Mouse (Mus musculus) cerebellum, adult (tissue): ENCODE results near the gene Rapgef1.

Experiments
- ATAC-seq: cut with Nextera tagmentation; 2 replicates; pipeline ENCODE4 v1.9.2; 2017; ENCODE audit warnings: mild to moderate bottlenecking, moderate library complexity, mixed read lengths; ENCODE audit not compliant: insufficient number of reproducible peaks, low FRiP score, low TSS enrichment

Gene Rapgef1

DNA sequence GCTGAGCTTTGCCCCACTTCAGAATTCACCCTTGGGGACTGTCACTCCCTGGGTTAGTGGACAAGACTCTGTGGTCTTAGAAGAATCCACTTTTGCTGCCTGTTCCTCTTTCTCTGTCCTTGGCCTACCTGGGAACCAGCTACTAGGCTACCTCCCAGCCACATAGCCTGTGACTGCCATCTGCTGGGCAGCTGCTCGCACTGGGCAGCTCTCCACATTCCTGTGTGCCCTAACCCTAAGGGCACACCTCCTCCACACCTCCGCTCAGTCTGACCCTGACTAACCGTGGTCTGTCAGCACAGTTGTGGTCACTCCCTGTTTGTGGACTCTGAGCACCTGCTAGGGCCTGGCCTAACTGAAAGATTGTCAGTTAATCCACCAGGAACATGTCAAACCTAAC, 112.0 kb downstream of the Rapgef1 start:
- ATAC-seq: 0 out of 2 replicates have a peak, but pooled peaks have one; percentile 36

DNA sequence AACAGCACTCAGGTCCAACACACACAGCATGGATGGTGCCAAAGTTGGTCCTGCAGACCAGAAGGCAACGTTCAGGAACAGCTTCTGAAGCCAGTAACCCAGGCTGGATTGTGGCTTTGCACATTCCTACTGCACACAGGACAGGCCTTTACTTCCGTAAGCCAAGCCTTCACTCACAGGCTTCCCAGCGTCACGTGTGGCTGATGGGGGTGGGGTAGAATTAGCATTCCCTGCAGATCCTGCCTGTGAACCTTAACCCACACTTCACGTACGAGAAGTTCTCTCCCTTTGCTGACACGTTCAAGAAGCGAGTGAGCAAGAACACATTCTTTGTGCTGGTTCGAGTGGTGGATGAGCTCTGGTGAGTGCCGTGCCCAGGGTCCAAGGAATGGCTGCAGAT, 113.0 kb downstream of the Rapgef1 start:
- ATAC-seq: no peak

DNA sequence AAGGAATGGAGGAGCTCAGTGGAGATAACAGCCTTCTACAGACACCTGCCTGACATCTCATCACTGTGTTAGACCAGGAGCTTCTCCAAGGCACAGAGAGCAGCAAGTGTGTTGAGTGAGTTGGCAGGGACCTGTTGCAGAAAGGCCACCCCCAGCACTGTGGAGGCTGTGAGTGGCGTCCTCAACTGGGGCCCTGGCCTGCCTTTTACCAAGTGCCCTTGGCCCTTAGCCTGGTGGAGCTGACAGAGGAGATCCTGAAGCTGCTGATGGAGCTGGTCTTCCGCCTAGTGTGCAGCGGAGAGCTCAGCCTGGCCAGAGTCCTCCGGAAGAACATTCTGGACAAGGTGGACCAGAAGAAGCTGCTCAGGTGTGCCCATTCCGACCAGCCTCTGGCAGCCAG, 113.8 kb downstream of the Rapgef1 start:
- ATAC-seq: no peak

DNA sequence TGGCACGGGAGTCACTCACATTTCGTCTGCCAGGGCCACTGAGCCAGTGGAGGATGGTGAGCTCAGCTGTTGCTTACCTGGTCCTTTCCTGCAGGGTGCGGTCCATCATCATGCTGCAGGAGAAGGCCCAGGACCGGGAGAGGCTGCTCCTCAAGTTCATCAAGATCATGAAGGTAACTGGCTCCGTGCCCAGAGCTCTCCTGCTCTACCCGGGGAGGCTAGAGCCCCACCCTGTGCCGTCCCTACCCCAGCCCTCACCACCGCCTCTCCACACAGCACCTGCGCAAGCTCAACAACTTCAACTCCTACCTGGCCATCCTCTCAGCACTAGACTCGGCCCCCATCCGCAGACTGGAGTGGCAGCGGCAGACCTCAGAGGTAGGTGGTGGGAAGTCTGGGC, 116.2 kb downstream of the Rapgef1 start:
- no peak for ATAC-seq

DNA sequence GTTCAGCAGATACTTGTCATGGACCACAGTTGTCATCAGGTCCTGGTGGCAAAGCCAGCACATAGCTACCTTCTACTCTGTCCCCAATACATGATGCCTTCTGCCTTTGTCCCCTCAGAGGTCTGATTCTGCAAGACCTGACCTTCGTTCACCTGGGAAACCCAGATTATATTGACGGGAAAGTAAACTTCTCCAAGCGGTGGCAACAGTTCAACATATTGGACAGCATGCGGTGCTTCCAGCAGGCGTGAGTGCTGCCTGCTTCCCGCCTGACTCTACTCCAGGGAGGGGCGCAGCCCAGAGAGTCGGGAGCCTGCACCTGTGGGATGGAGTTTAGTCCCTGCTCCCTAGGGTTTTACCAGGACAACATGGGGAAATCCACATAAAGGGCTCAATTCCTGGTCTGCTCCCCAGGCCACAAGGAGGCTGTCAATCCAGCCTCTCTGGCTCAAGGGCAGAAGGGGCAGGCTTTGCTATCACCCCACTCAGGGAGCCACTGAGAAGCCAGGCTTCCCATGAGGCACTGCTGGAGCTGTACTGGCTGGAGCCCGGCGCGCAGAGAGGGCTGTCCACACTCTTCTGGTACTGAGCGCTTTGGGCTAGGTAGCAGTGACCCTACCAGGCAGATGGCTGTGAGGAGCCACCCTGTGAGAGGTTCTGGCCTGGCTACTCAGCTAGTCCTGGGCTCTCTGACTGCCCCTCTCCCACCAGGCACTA, 117.8 kb downstream of the Rapgef1 start:
- ATAC-seq: no peak

DNA sequence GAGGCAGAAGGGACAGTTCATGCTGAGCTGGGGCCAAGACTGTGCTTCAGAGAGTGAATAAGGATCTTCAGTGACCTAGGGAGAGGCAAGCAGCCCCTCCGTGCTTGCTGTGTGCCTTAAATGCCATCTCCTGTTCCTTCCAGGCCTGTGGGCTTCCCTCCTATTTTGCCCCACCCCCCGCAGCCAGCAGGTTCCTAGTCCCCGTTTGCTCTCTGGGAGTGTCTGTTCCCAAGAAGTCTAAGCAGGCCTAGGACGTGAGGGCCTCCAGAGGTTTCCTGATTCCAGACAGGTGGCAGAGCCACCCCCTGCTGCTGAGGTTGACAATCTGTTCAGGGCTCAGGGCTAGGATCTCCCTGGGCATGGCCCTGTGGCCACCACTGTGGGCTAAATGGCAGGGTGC, 119.3 kb downstream of the Rapgef1 start:
- ATAC-seq: no peak

DNA sequence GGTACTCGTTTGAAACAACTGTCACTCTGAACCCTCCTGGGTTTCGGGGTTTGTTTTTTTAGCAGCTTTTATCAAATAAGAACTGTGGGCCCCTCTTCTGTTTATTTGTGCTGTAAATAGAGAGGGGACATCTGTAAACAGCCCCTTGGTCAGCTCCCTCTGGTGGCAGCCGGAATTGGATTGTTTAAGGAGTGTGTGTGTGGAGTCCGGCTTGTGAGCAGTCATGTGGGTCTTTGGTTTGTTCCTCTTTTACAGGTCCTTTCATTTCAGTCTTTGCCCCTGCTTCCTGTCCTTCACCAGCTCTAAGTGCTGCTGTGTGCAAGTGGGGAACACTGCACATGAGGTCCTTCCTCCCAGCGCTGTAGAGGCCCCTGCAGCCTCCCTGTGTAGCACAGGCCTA, 119.8 kb downstream of the Rapgef1 start:
- ATAC-seq: no peak

DNA sequence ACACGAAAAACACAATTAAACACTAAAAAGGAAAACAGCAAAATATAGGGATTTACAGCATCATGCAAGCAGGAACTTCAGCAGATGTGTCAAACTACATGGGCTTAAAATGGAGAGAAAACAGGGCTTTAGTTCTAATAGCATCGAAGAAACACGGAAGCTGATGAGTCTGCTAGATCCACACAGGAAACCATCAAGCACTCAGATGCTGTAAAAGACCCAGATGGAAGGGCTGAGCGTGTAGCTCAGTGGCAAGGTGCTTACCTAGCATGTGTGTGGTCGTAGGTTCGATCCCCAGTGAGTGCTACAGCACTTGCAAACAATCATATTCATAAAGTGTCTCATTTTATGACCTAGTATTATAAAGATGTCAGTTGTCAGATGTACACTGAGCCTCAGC, 121.7 kb downstream of the Rapgef1 start:
- ATAC-seq: no peak

DNA sequence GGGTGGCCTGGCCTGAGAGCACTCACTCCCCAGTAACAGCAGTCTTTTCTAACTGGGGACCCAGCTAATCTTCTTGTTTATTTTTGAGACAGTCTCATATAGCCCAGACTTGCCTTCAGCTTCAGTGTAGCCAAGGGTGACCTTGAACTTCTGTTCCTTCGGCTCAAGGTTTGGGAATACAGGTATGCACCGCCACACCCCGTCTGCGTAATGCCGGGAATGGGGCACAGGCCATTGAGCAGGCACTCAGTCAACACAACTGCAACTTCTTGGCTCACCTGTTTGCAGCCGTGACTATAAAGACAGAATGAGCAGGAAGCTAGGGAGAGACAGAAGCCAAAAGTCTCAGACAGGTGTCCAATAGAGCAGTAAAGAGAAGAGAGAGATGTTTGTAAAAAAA, 124.7 kb downstream of the Rapgef1 start:
- no peak for ATAC-seq

DNA sequence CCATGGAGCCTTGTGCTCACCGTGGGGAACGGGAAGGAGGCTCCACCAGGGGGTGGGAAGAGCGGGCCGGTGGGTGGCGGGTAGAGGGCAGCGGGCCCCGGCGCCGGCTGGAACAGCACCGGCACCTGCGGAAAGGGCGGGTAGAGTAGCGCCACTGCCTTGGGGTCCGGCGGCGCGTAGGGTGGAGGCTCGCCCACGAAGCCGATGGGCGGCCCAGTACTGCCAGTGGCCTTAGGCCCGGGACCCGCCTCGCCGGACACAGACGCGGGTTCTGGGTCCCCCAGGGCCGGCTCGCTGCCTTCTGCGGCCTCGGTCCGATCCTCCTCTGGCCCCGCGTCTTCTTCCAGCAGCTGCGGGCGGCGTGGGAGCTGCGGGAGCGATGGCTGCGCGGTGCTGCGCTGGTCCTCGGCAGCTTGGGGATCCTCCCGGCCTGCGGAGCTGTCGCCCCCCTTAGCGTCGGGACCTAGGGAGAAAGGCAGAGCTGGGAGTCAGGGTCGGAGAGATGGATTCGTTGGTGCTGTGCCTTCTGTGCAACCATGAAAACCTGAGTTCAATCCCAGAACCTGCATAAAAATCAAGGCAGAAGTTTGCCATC, 127.8 kb downstream of the Rapgef1 start:
- ATAC-seq: no peak

DNA sequence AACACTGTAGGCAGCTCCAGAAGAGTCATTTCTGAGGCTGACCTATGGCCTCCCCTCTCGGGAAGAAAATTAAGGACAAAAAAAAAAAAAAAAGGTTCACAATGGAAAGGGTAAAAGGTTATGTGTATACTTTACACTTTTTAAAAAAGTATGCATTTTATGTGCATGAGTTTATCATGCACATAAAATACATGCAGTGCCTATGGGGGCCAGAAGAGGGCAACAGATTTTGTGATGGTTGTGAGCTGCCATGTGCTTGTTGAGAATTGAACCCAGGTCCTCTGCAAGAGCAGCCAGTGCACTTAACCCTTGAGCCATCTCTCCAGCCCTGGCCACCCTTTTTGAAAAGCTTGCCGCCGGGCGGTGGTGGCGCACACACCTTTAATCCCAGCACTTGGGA, 128.3 kb downstream of the Rapgef1 start:
- ATAC-seq: no peak

DNA sequence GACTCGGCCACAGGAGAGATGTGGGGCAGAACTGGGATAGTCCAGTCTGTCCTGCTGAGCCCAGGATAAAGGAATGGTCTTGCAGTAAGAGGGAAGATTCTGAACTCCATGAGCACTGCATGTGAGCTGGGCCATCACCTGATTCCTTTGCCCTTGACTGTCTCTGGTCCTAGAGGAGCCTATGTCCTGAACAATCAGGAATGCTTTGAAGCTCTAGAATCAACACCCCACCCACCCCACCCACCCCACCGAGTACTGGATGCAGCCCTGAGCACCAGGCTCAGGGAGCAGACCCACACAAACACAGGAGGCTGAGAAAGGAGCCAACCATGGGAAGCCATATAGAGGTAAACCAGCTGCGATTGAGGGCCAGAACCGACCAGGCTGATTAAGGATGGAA, 129.0 kb downstream of the Rapgef1 start:
- ATAC-seq: no peak

DNA sequence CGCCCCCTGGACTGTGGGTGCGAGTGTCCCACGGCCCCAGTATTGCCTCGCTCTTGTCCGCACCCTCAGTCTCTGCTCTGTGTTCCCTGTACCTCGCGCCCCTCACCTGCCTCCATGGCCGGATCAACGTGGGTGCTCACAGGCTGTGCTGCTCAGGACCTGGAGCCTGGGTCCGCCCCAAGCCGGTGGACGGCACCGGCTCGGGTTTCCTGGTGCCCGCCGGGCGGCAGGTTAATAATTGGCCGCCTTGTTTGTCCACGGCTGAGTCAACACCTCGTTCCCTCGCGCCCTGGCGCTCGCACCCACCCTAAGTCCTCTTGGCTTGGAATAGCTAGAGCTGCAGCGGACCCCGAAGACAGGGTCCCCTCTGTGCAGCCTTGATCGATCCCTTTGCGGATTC, 132.0 kb downstream of the Rapgef1 start, which contains the start of gene Gm13420:
Gene Gm13420, minus strand, starts transcription at position 189 of the 400 bp plus-strand sequence.
- no peak for ATAC-seq

DNA sequence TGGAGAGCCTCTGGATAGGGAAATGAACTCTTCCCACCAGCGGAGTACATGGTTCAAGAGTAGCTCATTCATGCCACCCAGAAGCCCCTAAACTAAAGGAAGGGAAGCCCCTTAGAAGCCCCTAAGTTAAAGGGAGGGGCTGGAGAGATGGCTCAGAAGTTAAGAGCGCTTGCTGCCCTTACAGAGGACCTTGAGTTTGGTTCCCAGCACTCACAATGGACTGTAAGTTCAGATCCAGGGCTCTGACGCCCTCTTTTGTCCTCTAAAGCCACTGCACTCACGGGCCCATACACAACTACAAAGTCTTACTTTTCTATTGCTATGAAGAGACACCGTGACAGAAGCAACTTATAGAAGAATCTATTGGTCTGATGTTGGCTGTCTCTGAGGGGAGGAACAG, 132.9 kb downstream of the Rapgef1 start:
- no peak for ATAC-seq

DNA sequence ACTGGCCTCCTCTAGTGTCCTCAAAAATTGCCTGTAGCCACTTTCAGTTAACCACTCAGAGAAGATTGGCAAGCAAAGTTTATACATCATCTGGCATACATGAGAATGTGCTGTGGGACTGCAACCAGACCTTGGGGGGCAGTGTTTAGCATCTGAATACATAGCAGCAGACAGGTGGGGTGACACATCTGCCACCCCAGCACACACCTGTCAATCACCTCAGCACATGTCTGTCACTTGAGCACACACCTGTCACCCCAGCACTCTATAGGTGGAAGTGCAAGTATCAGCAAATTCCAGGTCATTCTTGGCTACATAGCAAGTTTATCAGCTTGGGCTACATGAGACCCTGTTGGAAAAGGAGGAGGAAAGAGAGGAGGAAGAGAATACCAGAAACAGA, 136.2 kb downstream of the Rapgef1 start:
- no peak for ATAC-seq

DNA sequence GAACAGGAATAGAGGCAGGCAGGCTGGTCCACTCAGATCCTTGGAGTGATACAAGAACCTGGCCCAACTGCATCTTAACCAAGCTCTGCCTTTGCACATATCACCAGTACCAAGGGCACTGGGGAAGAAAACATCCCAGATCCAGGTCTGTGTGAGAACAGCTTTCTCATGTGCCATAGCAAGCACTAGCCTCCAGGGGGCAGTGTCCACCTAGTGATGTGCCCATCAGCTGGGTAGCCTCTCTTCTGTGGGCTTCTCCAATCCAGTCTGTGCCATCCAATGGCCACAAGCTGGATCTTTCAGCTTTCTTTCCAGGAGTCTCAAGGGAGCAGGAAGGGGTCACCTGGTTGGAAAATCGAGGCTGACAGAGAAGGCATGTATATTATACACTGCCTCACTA, 145.3 kb downstream of the Rapgef1 start:
- peak; percentile 58; the same call in 1 of the 2 replicates for ATAC-seq

DNA sequence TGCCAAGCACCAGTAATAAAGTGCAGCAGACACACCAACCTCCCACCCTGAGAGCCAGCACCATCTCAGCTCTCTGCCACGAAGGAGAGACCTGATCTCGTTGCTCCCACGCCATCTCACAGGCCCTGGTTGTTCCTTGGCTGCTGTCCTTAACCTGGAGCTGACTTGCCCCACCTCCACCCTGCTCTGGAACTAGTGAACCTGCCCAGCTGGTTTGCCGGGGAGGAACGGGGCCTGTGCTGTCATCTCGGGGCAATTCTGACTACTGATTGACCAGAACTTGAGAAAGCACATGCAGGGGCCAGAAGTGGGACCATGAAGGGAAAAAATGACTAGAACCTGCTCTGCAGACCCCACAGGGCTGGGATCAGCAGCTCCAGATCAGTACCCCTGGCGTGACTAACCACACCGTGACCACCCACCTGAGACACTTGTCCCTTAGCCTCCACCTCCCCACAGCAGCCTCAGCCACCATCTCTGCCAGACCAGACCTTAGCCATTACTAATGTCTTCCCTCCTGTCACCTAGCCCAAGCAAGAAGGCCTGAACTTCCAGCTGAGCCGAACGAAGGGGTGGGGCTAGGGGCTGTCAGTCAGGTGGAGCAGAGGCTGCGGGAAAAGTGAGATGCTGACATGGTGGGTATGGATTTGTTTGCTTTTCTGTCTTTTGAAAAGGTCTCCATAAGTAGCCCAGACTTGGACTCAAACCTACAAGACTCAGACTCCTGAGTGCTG, 148.6 kb downstream of the Rapgef1 start:
- ATAC-seq: no peak

DNA sequence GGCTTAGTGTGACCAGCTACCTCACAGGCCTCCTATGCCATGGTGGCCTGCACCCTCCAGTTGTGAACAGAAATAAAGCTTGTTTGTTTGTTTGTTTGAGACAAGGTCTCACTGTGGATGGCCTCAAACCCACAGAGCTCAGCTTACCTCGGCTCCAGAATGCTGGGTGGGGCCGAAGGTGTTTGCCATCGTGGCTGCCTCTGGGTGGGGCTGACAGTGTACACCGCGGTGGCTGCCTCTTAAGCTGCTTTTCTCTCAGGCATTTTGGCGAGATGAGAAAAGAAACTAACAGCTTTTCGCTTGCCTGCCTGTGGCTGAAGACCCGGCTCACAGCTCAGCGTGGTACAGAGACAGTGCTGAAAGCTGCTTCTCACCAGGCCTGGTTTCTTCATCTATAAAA, 149.4 kb downstream of the Rapgef1 start:
- no peak for ATAC-seq

DNA sequence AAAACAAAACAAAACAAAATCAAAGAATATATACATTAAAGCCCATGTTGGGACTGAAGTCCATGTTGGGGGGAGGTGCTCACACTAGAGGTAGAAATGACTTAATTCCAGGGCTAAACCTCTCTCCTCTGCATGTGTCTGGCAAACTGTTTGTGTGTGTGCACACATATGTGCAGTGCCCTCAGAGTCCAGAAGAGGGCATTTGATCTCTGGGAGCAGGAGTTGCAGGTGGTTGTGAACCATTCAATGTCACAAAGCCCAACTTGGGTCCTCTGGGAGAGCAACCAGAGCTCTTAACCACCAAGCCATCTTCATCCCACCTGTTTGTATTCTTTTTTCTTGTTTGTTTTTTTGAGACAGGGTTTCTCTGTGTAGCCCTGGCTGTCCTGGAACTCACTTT, 150.6 kb downstream of the Rapgef1 start:
- ATAC-seq: no peak

DNA sequence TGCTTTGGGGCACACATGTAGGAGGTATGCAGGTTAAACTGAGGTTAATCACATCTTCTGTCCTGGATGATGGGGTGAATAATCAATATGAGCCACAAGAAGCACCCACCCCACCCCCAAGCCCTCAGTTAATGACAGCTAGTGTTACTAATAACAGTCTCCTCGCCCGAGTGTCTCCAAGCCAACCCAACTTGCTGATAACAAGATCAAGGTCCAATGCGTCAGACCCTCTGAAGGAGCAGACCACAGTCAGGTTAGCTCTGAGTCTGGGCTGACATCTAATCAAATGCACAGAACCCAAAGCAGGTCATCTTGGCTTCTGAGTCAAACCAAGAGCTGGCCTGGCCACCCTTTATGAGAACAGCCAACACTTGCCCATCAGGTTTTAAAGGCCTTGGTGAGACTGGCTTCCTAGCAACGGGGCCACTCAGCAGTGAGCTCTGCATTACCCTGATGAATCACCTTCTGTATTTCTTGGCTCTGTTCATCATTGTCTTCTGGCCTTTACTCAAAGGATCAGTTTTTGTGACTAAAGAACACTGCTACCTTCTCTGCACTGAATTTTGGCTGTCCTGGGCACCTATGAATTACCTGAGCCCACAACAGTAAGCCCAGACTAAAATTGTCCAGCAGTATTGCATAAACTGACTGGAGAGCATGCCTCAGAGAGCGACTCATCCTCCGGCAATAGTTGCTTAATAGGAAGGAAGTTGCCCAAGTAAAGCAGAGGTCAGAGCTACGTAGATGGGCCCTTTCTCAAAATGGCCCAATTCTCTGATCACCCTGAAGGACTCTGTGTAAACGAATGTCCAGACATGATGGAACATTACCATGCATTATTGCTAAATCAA, 152.3 kb downstream of the Rapgef1 start:
- no peak for ATAC-seq

DNA sequence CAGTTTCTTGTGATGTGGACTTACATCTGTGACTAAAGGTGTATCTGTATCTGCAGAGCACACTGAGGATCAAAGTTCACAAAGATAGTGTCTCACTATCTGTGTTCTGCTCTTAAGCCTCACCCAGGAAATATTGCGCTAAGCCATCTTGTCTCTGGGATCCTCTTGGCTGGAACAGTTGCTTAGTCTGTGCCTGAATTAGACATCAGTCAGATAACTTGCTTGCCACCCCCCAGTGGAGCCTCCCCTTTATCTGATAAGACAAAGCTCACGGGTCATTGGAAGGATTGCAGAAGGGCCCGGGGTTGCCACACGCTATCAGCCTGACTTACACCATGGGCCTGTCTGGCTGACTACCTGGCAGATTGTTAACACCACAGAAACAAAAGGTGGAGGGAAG, 153.8 kb downstream of the Rapgef1 start:
- ATAC-seq: no peak
